Comparison of ENCODE assay signal across 19 mouse cellular contexts in the genomic region with DNA sequence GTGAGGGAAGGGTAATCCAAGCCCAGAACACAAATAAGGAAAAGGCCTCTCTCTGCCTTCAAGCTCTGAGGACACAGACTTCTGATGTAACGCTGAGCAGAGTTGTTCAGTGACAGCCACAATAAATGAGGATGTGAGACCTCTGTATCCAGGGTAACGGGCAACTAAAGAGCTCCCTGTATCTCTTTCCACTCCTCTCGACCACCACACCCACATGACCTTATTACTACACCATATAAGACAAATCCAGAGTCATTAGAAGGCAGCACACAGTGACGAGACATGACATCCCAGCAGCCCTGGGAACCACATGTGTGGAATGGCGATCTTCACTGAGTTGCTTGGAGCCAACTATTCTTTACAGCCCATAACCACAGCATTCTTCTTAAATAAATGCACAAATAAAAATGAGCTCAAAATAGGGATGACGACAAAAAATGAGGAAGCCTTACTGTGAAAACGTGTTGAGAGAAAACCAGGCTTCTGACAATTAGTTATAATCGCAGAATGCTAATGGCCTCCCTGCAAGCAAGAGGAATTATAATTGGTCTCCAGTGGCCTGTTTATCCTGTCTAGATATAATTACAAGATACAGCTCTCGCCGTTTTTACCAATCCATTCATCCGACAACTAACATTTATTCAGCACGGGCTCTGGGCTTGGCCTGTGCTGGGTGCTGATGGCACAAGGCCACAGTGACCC. TPM values are rescaled to one million over a fixed set of nuclear protein-coding genes. Genes with fewer than 3 reads are reported as not detected.
A peak's percentile ranks its signal among the peaks of the same experiment; 100 is the strongest.
DNase-seq lines count a peak whose midpoint lies in the region; ATAC-seq lines count a peak whose summit lies in the region.
"Had no signal": no experiment of that assay in that cellular context is flagged by ENCODE, and none has a peak within 500 bp of the region (broad histone marks: within the 10 kb centered on the region; RNA-seq: fewer than 3 reads in every experiment).

No protein-coding gene starts in this region.

- H3K4me3 ChIP-seq in neural tube, embryonic 11.5 days (ENCODE audit: low read depth, low read length) = no peak overlapping the region
- H3K4me3 ChIP-seq in hindbrain, embryonic 13.5 days = no peak overlapping the region
- no peak overlapping the region for H3K4me3 ChIP-seq in midbrain, embryonic 15.5 days
- H3K4me3 ChIP-seq in intestine, embryonic 15.5 days (replicated peaks) = no peak overlapping the region
- H3K4me3 ChIP-seq: heart, embryonic 10.5 days; left cerebral cortex, adult 2 months; megakaryocyte, embryonic 14.5 days had no signal

- H3K4me2 ChIP-seq in neural tube, embryonic 11.5 days (ENCODE audit: low read depth) = no peak overlapping the region
- H3K4me2 ChIP-seq in hindbrain, embryonic 13.5 days = no peak overlapping the region
- H3K4me2 ChIP-seq in midbrain, embryonic 15.5 days = no peak overlapping the region
- no peak overlapping the region for H3K4me2 ChIP-seq in intestine, embryonic 15.5 days (replicated peaks)
- H3K4me2 ChIP-seq: lung, embryonic 14.5 days had no signal

- no peaks in the 10 kb centered on the region for H3K27me3 ChIP-seq in neural tube, embryonic 11.5 days (ENCODE audit: control insufficient read depth, insufficient read depth, low read length)
- H3K27me3 ChIP-seq in hindbrain, embryonic 13.5 days = no peaks in the 10 kb centered on the region
- no peaks in the 10 kb centered on the region for H3K27me3 ChIP-seq in midbrain, embryonic 15.5 days (replicated peaks)
- 0 out of 2 replicates have a peak, but pooled peaks cover 3% of the 10 kb centered on the region for H3K27me3 ChIP-seq in intestine, embryonic 15.5 days (replicated peaks)
- H3K27me3 ChIP-seq: megakaryocyte, embryonic 14.5 days had no signal

- H3K27ac ChIP-seq in neural tube, embryonic 11.5 days (ENCODE audit: low read depth, low read length) = no peak overlapping the region
- H3K27ac ChIP-seq in hindbrain, embryonic 13.5 days = peak overlapping the region; percentile 74
- H3K27ac ChIP-seq in midbrain, embryonic 15.5 days = peak overlapping the region; percentile 75
- H3K27ac ChIP-seq in intestine, embryonic 15.5 days = no peak overlapping the region
- H3K27ac ChIP-seq: heart, embryonic 10.5 days; left cerebral cortex, adult 2 months had no signal

- H3K4me1 ChIP-seq in neural tube, embryonic 11.5 days (ENCODE audit: control insufficient read depth, insufficient read depth, low read length) = peaks cover 2% of the 10 kb centered on the region
- H3K4me1 ChIP-seq in hindbrain, embryonic 13.5 days (replicated peaks) = peaks cover 48% of the 10 kb centered on the region
- H3K4me1 ChIP-seq in midbrain, embryonic 15.5 days = peaks cover 17% of the 10 kb centered on the region; the same call in 1 of the 2 replicates
- H3K4me1 ChIP-seq in intestine, embryonic 15.5 days (replicated peaks) = peaks cover 10% of the 10 kb centered on the region
- H3K4me1 ChIP-seq: heart, embryonic 10.5 days had no signal

- no peaks in the 10 kb centered on the region for H3K9me3 ChIP-seq in neural tube, embryonic 11.5 days (ENCODE audit: control insufficient read depth, low read length)
- no peaks in the 10 kb centered on the region for H3K9me3 ChIP-seq in hindbrain, embryonic 13.5 days
- no peaks in the 10 kb centered on the region for H3K9me3 ChIP-seq in midbrain, embryonic 15.5 days
- no peaks in the 10 kb centered on the region for H3K9me3 ChIP-seq in intestine, embryonic 15.5 days
- H3K9me3 ChIP-seq: G1E; heart, embryonic 10.5 days; megakaryocyte, embryonic 14.5 days had no signal

- DNase-seq in neural tube, embryonic 11.5 days (ENCODE audit: low spot score) = no peak
- no peak for DNase-seq in neural tube, embryonic 10.5 days (ENCODE audit: extremely low spot score, low spot score)
- DNase-seq in retina, postnatal 1 day = peak; percentile 60
- no peak for DNase-seq in adrenal gland, adult (ENCODE audit: inconsistent age in 2 of 2, low spot score in 1 of 2)
- DNase-seq in kidney, postnatal 25 days = no peak
- DNase-seq: cerebellum, adult 11-12 months; heart, postnatal 36 days; kidney, adult 9 months; lung, embryonic 14.5 days; thymus, adult 2 months had no signal

- 62% methylated on average over 12 of the region's 12 CpGs for WGBS in neural tube, embryonic 11.5 days
- 36% methylated on average over 12 of the region's 12 CpGs for WGBS in hindbrain, embryonic 13.5 days
- 43% methylated on average over 12 of the region's 12 CpGs for WGBS in midbrain, embryonic 15.5 days
- 71% methylated on average over 12 of the region's 12 CpGs for WGBS in intestine, embryonic 15.5 days

- no peaks in the 10 kb centered on the region for H3K36me3 ChIP-seq in neural tube, embryonic 11.5 days (ENCODE audit: control insufficient read depth, insufficient read depth, low read length)
- H3K36me3 ChIP-seq in hindbrain, embryonic 13.5 days = peaks cover 9% of the 10 kb centered on the region
- no peaks in the 10 kb centered on the region for H3K36me3 ChIP-seq in midbrain, embryonic 15.5 days (replicated peaks)
- 0 out of 2 replicates have a peak, but pooled peaks cover 3% of the 10 kb centered on the region for H3K36me3 ChIP-seq in intestine, embryonic 15.5 days

- no peak overlapping the region for H3K9ac ChIP-seq in neural tube, embryonic 11.5 days (ENCODE audit: low read length)
- H3K9ac ChIP-seq in hindbrain, embryonic 13.5 days = no peak overlapping the region
- no peak overlapping the region for H3K9ac ChIP-seq in midbrain, embryonic 15.5 days
- H3K9ac ChIP-seq in intestine, embryonic 15.5 days = no peak overlapping the region
- H3K9ac ChIP-seq: lung, embryonic 14.5 days had no signal

- ATAC-seq in neural tube, embryonic 11.5 days (ENCODE audit: insufficient read depth, low FRiP score, low TSS enrichment) = peak; percentile 48; the same call in 1 of the 2 replicates
- peak; percentile 55 for ATAC-seq in hindbrain, embryonic 13.5 days (ENCODE audit: low FRiP score)
- peak; percentile 86 for ATAC-seq in midbrain, embryonic 15.5 days (replicated peaks)
- ATAC-seq in intestine, embryonic 15.5 days = no peak

RNA-seq across cellular contexts. Expression of gene Ankrd60, which starts 27.7 kb away (rescaled TPM):
- polyA plus RNA-seq in neural tube, embryonic 11.5 days (2014; fragmentation: Nextera tagmentation; extraction: Ambion mirVana) = not detected in 2 replicates
- not detected in 2 replicates for polyA plus RNA-seq in hindbrain, embryonic 13.5 days (2015; fragmentation: Nextera tagmentation; extraction: Ambion mirVana)
- not detected in 2 replicates for polyA plus RNA-seq in midbrain, embryonic 15.5 days (2015; fragmentation: Nextera tagmentation; extraction: Ambion mirVana)
- not detected in 2 replicates for polyA plus RNA-seq in intestine, embryonic 15.5 days (2015; fragmentation: Nextera tagmentation; extraction: Ambion mirVana)
- polyA plus RNA-seq: C2C12; G1E; heart, embryonic 10.5 days; limb, embryonic 14.5 days; lung, embryonic 14.5 days had no signal

RNA-seq across cellular contexts. Expression of gene Rab22a, which starts 53.7 kb away (rescaled TPM):
- 43.6 and 44.1 TPM in 2 replicates for polyA plus RNA-seq in neural tube, embryonic 11.5 days (2014; fragmentation: Nextera tagmentation; extraction: Ambion mirVana)
- polyA plus RNA-seq in hindbrain, embryonic 13.5 days (2015; fragmentation: Nextera tagmentation; extraction: Ambion mirVana) = 34.7 and 36.8 TPM in 2 replicates
- polyA plus RNA-seq in midbrain, embryonic 15.5 days (2015; fragmentation: Nextera tagmentation; extraction: Ambion mirVana) = 32.8 and 33.8 TPM in 2 replicates
- polyA plus RNA-seq in intestine, embryonic 15.5 days (2015; fragmentation: Nextera tagmentation; extraction: Ambion mirVana) = 31.8 and 33.6 TPM in 2 replicates

Comparison
In these comparisons a context has a peak if more than half of its experiments do, and no peak if none do; other contexts are left out.
1. H3K27ac ChIP-seq: peak in hindbrain, embryonic 13.5 days (single experiment) and midbrain, embryonic 15.5 days (single experiment); none in neural tube, embryonic 11.5 days (single experiment) and intestine, embryonic 15.5 days (single experiment).